Mouse (Mus musculus): ENCODE measurements at regions not wholly inside any gene's neighbourhood (a gene's known extent, or its start where the extent isn't known, plus 50 kb on each side); places are given as distances from the start of the nearest gene placed in this dataset.

DNA sequence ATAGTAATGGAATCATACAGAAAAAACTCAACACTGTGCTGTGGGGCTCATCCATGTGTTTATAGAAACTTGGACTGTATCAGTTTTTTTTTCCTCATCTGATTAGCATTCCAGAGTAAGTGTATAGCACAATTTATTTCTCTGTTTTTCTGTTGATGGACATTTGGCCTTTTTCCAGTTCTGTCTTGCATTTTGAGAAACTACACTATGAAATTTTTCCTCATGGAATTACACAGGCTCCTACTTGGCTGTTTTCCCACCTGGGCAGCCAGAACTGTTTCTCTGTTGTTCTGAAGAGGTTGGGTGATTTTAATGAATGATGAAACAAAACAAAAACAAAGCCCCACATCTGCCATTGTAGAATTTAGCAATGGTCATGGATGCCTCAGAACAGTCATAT lies 366.6 kb upstream of the Cdh6 start:
- TF ChIP-seq POLR2A (IDR thresholded peaks at IDR 0.05; ENCODE audit: extremely low read depth, insufficient read depth, low read length) = no peak
- no peak for TF ChIP-seq CTCF (IDR thresholded peaks at IDR 0.05; ENCODE audit: low read depth, low read length)

Measured in liver, adult 2 months (tissue).